Mouse (Mus musculus) left cerebral cortex, postnatal 14 days (tissue): ENCODE results near the gene Tmem253. TPM values are rescaled to one million over a fixed set of nuclear protein-coding genes. Genes with fewer than 3 reads are reported as not detected.
A peak's percentile ranks its signal among the peaks of the same experiment; 100 is the strongest.

Source experiments
- DNase-seq, 2 experiments: peaks; one replicate each; pipeline ENCODE4 v3.0.0; 2021 to 2022; ENCODE audit warnings: low spot score in 2 of 2, mixed read lengths in 1 of 2
- intact Hi-C: fragments of 180-260 bp; cut with DNase I; formaldehyde crosslinking; loops from one replicate; pipeline ENCODE4 v1.15.1; 2025
- total RNA-seq, 2 experiments: library from RNA; stranded (reverse); gene quantifications; 2 replicates each; pipeline ENCODE4 v1.2.3; 2021

The Tmem253 gene
- total RNA-seq, 2 experiments from 2014 or later: 0.36 to 0.77 TPM

GRCm38 (mm10) chr14:52005616-52006015 lies 9.8 kb upstream of the Tmem253 start:
- no peak for DNase-seq
- intact Hi-C loops: loop anchor here (5.0 kb wide), 1 partner anchor 103 kb away; no protein-coding TSS in a partner anchor

GRCm38 (mm10) chr14:52006241-52006640 lies 9.2 kb upstream of the Tmem253 start:
- intact Hi-C loops: loop anchor here (5.0 kb wide), 1 partner anchor 104 kb away; no protein-coding TSS in a partner anchor
- no peak for DNase-seq

- no peak for DNase-seq
- intact Hi-C loops: loop anchor here (5.0 kb wide), 1 partner anchor 104 kb away; no protein-coding TSS in a partner anchor
Observed at GRCm38 (mm10) chr14:52006771-52007170, 8.7 kb upstream of the Tmem253 start.

- intact Hi-C loops: loop anchor here (5.0 kb wide), 1 partner anchor 106 kb away; no protein-coding TSS in a partner anchor
- peak; percentile 91 to 94 for DNase-seq
Observed at GRCm38 (mm10) chr14:52008321-52009203, 6.9 kb upstream of the Tmem253 start.

- DNase-seq: no peak
- intact Hi-C loops: loop anchor here (5.0 kb wide), 1 partner anchor 107 kb away; no protein-coding TSS in a partner anchor
Observed at GRCm38 (mm10) chr14:52009361-52009760, 6.1 kb upstream of the Tmem253 start.

GRCm38 (mm10) chr14:52009841-52010240 lies 5.6 kb upstream of the Tmem253 start:
- intact Hi-C loops: loop anchor here (5.0 kb wide), 1 partner anchor 108 kb away; no protein-coding TSS in a partner anchor
- no peak for DNase-seq

- intact Hi-C loops: no loop called here
Observed at GRCm38 (mm10) chr14:52010446-52011111, 4.9 kb upstream of the Tmem253 start.

GRCm38 (mm10) chr14:52011683-52012082 lies 3.8 kb upstream of the Tmem253 start:
- intact Hi-C loops: no loop called here
- DNase-seq: no peak

More at GRCm38 (mm10) chr14:52010446-52011111, 4.9 kb upstream of the Tmem253 start:
- DNase-seq: peak; percentile 68 to 81

- intact Hi-C loops: no loop called here
- peak; percentile 79 to 89 for DNase-seq
Observed at GRCm38 (mm10) chr14:52012085-52012484, 3.4 kb upstream of the Tmem253 start.

GRCm38 (mm10) chr14:52012553-52012952 lies 2.9 kb upstream of the Tmem253 start:
- no peak for DNase-seq
- intact Hi-C loops: no loop called here

- intact Hi-C loops: no loop called here
- DNase-seq: no peak
Observed at GRCm38 (mm10) chr14:52013021-52013610, 2.3 kb upstream of the Tmem253 start.

- intact Hi-C loops: no loop called here
- DNase-seq: no peak
Observed at GRCm38 (mm10) chr14:52013771-52014219, 1.7 kb upstream of the Tmem253 start.

- DNase-seq: no peak
- intact Hi-C loops: no loop called here
Observed at GRCm38 (mm10) chr14:52014271-52014760, 1.1 kb upstream of the Tmem253 start.

- intact Hi-C loops: no loop called here
- DNase-seq: no peak
Observed at GRCm38 (mm10) chr14:52014761-52015311, 622 bp upstream of the Tmem253 start.

GRCm38 (mm10) chr14:52016625-52017405 lies 1.4 kb downstream of the Tmem253 start:
- intact Hi-C loops: no loop called here
- no peak for DNase-seq

GRCm38 (mm10) chr14:52017662-52018061 lies 2.2 kb downstream of the Tmem253 start:
- no peak for DNase-seq
- intact Hi-C loops: no loop called here

- intact Hi-C loops: no loop called here
- no peak for DNase-seq
Observed at GRCm38 (mm10) chr14:52018248-52019050, 3.0 kb downstream of the Tmem253 start.
